8 mouse cellular contexts compared by ENCODE assay signal in genomic region chr15:12824197-12824952, GRCm38 (mm10). TPM values are rescaled to one million over a fixed set of nuclear protein-coding genes. Genes with fewer than 3 reads are reported as not detected.
DNase-seq lines count a peak whose midpoint lies in the region; ATAC-seq lines count a peak whose summit lies in the region.

TSS of gene 6030458C11Rik (minus strand) at chr15:12824649.
TSS of gene Drosha (plus strand) at chr15:12824815.

- peak; percentile 98 to 100 for DNase-seq in adrenal gland, adult (ENCODE audit: inconsistent age in 2 of 2, low spot score in 1 of 2)
- DNase-seq in embryo, embryonic 10.5 days (ENCODE audit: low spot score), result peak; percentile 100
- DNase-seq in gastrocnemius, postnatal 14 days, result peak; percentile 96
- peak; percentile 98 to 100 for DNase-seq in left cerebral cortex, postnatal 10 days (ENCODE audit: extremely low spot score in 1 of 2, low spot score in 2 of 2)
- peak; percentile 99 for DNase-seq in right cerebral cortex, postnatal 25 days
- DNase-seq in urinary bladder, postnatal 4 days (ENCODE audit: low spot score in 2 of 2), result peak; percentile 96 to 99

- peak; percentile 99 for ATAC-seq in inflammation-experienced regulatory T-cells, adult 6 months
- peak; percentile 98 for ATAC-seq in megakaryocyte-erythroid progenitor cell, adult 5-6 weeks (replicated peaks; ENCODE audit: low FRiP score, low TSS enrichment, poor library complexity, severe bottlenecking)

- intact Hi-C loops in gastrocnemius, postnatal 14 days (cut with DNase I; ENCODE audit: low total_unique reads), result no loop called here
- intact Hi-C loops in left cerebral cortex, postnatal 10 days (cut with DNase I), result loop anchor here (10.0 kb wide), 1 partner anchor 670 kb away; no protein-coding TSS in a partner anchor

RNA-seq across cellular contexts. Expression of gene 6030458C11Rik, which starts in this region (rescaled TPM):
- total RNA-seq in gastrocnemius, postnatal 14 days (2021), result 10 to 100 TPM; 16.2 to 16.8 TPM
- 10 to 100 TPM; 30.0 to 42.0 (median 31.1) TPM for polyA plus RNA-seq in inflammation-experienced regulatory T-cells, adult 6 months (2017; shearing (Covaris generic))
- total RNA-seq in left cerebral cortex, postnatal 10 days (2021), result 10 to 100 TPM; 23.0 TPM
- total RNA-seq in megakaryocyte-erythroid progenitor cell, adult 5-6 weeks (2014; fragmentation: Nextera tagmentation), result 57.4 and 67.7 TPM in 2 replicates
- 37.9 and 46.0 TPM in 2 replicates for total RNA-seq in megakaryocyte-erythroid progenitor cell, adult 5-6 weeks (2017)

RNA-seq across cellular contexts. Expression of gene Drosha, which starts in this region (rescaled TPM):
- 10 to 100 TPM; 22.4 to 25.7 TPM for total RNA-seq in gastrocnemius, postnatal 14 days (2021)
- 10 to 100 TPM; 11.7 to 18.1 (median 14.6) TPM for polyA plus RNA-seq in inflammation-experienced regulatory T-cells, adult 6 months (2017; shearing (Covaris generic))
- total RNA-seq in left cerebral cortex, postnatal 10 days (2021), result 10 to 100 TPM; 90.3 to 92.2 TPM
- total RNA-seq in megakaryocyte-erythroid progenitor cell, adult 5-6 weeks (2014; fragmentation: Nextera tagmentation), result 60.3 and 69.9 TPM in 2 replicates
- total RNA-seq in megakaryocyte-erythroid progenitor cell, adult 5-6 weeks (2017), result 24.3 and 32.3 TPM in 2 replicates

Comparison
In these comparisons a context has a peak if more than half of its experiments do, and no peak if none do; other contexts are left out.
1. Peak in every context shown above with its lines: DNase-seq and ATAC-seq.